Mouse (Mus musculus): ENCODE measurements at regions not wholly inside any gene's neighbourhood (a gene's known extent, or its start where the extent isn't known, plus 50 kb on each side); places are given as distances from the start of the nearest gene placed in this dataset.

DNA sequence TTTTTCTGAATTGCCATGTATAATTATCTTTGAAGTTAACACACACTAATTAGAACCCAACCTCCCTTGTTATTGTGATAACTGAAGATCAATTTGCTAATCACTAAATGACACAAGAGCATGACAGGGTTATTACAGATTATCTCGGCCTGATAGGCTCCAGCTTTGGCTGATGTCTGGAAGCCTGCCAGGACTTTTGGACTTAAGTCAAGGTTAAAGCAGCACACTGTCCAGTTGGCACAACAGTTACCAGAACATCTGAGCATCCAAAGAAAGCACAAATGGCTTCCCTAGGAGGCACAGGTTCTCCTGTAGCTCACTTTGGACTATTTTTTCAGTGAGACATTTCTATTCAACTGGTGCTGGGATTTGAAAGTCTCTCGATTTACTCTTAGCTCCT lies 475.0 kb upstream of the A730009L09Rik start:
- DNase-seq (ENCODE audit: low read depth, low spot score) = no peak

DNA sequence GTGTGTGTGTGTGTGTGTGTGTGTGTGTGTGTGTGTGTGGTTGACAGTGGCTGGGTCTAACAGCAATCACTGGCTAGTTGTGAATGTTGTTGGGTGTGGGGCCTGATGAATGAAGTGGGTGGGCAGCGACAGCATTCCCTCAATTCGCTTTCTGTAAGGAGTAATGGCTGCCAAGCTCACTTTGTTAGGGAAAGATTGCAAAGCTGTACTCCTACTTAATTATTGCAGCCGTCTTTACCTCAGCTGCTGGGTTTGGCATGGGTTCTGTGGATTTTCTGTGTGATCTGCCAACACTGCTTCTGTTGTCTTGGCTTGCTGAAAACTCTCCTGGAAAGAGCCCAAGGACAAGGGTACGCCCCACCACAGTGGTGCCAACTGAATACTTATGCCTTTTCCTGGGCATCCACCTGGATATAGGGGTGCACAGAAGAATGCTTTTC lies 472.9 kb upstream of the A730009L09Rik start:
- DNase-seq (ENCODE audit: low read depth, low spot score) = no peak

DNA sequence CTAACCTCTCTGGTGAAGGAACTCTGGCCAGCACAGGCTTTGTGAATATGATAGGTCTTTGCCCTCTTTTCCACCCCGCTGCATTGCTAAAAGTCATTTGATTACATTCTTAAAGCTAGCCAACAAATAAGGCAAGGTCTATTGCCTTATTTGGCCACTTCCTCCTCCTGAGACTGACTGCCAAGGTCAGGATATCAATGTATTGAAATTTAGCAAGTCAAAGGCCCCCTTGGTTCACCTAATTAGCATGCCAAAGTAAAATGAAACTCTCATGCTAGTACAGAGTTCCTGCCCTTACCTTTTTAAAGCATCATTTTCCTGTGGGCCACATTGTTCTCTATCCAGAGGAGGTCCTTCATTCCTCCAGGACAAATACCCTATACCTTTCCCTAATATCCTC lies 469.6 kb upstream of the A730009L09Rik start:
- DNase-seq (ENCODE audit: low read depth, low spot score) = peak; percentile 9
